Mouse (Mus musculus) ES-E14 (cell line): Measurements from ENCODE around the gene Lypd6b. TPM values are rescaled to one million over a fixed set of nuclear protein-coding genes. Genes with fewer than 3 reads are reported as not detected.
A peak's percentile ranks its signal among the peaks of the same experiment; 100 is the strongest.

Source experiments
- DNase-seq: peaks from one replicate; pipeline ENCODE4 v3.0.0-alpha.2; 2013; ENCODE audit warnings: low read depth, low spot score
- H3K27ac ChIP-seq: 2 replicates; pipeline ENCODE4 v1.5.1; 2012; ENCODE audit warnings: low read depth, mild to moderate bottlenecking, low read length, moderate library complexity, mixed read lengths; ENCODE audit not compliant: poor library complexity, insufficient read depth, severe bottlenecking
- H3K36me3 ChIP-seq: 2 replicates; pipeline ENCODE4 v1.6.1; 2012; ENCODE audit warnings: mild to moderate bottlenecking, low read length, moderate library complexity, mixed read lengths; ENCODE audit not compliant: control insufficient read depth, poor library complexity, insufficient read depth, severe bottlenecking
- H3K4me1 ChIP-seq, 2 experiments: fragments of 150-350 bp in 1 of 2; sonication (generic) in 1 of 2; 2 replicates each; pipeline ENCODE4 v1.6.1; 2012; ENCODE audit warnings: low read length in 2 of 2, mild to moderate bottlenecking in 1 of 2, mixed read lengths in 1 of 2; ENCODE audit not compliant: control insufficient read depth in 2 of 2, insufficient read depth in 2 of 2, poor library complexity in 1 of 2
- H3K4me3 ChIP-seq, 2 experiments: fragments of 150-350 bp in 1 of 2; sonication (generic) in 1 of 2; 2 replicates each; pipeline ENCODE4 v1.5.1; 2012; ENCODE audit warnings: low read length in 2 of 2, low read depth in 1 of 2, mild to moderate bottlenecking in 1 of 2, mixed read lengths in 1 of 2; ENCODE audit not compliant: insufficient read depth in 1 of 2, poor library complexity in 1 of 2, severe bottlenecking in 1 of 2
- H3K9ac ChIP-seq: 2 replicates; pipeline ENCODE4 v1.6.1; 2012; ENCODE audit warnings: low read depth, mild to moderate bottlenecking, low read length, mixed read lengths; ENCODE audit not compliant: poor library complexity, insufficient read depth, severe bottlenecking
- H3K9me3 ChIP-seq: fragments of 150-350 bp; sonication (generic); 2 replicates; pipeline ENCODE4 v1.6.1; 2012; ENCODE audit warnings: low read depth, mild to moderate bottlenecking, low read length; ENCODE audit not compliant: control insufficient read depth, insufficient read depth
- CHD2 ChIP-seq: IDR thresholded peaks from 2 replicates; pipeline ENCODE4 v1.6.1; 2014; ENCODE audit warnings: mild to moderate bottlenecking, low read depth, low read length, inconsistent platforms
- HCFC1 ChIP-seq: IDR thresholded peaks from 2 replicates; pipeline ENCODE4 v1.6.1; 2012; ENCODE audit warnings: low read length, inconsistent platforms, borderline replicate concordance; ENCODE audit not compliant: insufficient read depth
- MAFK ChIP-seq: IDR thresholded peaks from 2 replicates; pipeline ENCODE4 v1.6.1; 2014; ENCODE audit warnings: mild to moderate bottlenecking, low read depth, low read length, inconsistent platforms; ENCODE audit not compliant: insufficient read depth
- ZC3H11A ChIP-seq: IDR thresholded peaks from 2 replicates; pipeline ENCODE4 v1.6.1; 2012; ENCODE audit warnings: low read depth, mild to moderate bottlenecking, inconsistent platforms, low read length, borderline replicate concordance
- ZNF384 ChIP-seq: IDR thresholded peaks from 2 replicates; pipeline ENCODE4 v1.6.1; 2012; ENCODE audit warnings: low read depth, low read length, inconsistent platforms
- in situ Hi-C, 2 experiments: fragments of 600-800 bp; cut with MboI; formaldehyde crosslinking; loops; one replicate each; pipeline ENCODE4 v1.15.1; 2025; ENCODE audit warnings: low sequenced_read_pairs in 2 of 2, inconsistent platforms in 1 of 2; ENCODE audit not compliant: unreplicated experiment in 2 of 2
- total RNA-seq: library from RNA; depleted of rRNA; stranded (reverse); fragments of 300-350 nt; gene quantifications from 2 replicates; pipeline ENCODE4 v1.2.3, GENCODE M21; 2012; rRNA removed

The Lypd6b gene
- total RNA-seq = 0.18 and 0.48 TPM in 2 replicates

- Histone ChIP-seq H3K4me1 (0 out of 4 replicates have a peak, but pooled peaks cover 0 to 2% of the 10 kb centered on the region in 2 experiments), H3K4me3 (peak within 1 kb of the TSS; percentile 57 to 75), H3K27ac (no peak within 1 kb of the TSS), H3K36me3 (no peaks in the 10 kb centered on the region), H3K9me3 (no peaks in the 10 kb centered on the region), H3K9ac (peak within 1 kb of the TSS; percentile 72)
- in situ Hi-C loops = loop anchor here in 1 of 2 experiments (25.0 kb wide), 1 partner anchor 475 kb away; no protein-coding TSS in a partner anchor
- DNase-seq = no peak
- TF ChIP-seq MAFK (no peak), ZC3H11A (no peak), HCFC1 (no peak), ZNF384 (no peak), CHD2 (no peak)
Measured at GRCm38 (mm10) chr2:49787376-49788050, at the start of gene Lypd6b. Gene Lypd6b (plus strand): TSS chr2:49787688.

GRCm38 (mm10) chr2:49739046-49739445 is 48.4 kb upstream of the Lypd6b start:
- no peak for DNase-seq
- H3K9me3 ChIP-seq = no peaks in the 10 kb centered on the region
- peaks cover 4% of the 10 kb centered on the region; the same call in 1 of the 2 replicates for H3K36me3 ChIP-seq
- peaks cover 0 to under 1% of the 10 kb centered on the region in 2 experiments; a peak in 1 of 4 replicates for H3K4me1 ChIP-seq
- no peak for TF ChIP-seq HCFC1
- TF ChIP-seq CHD2 = no peak
- no peak overlapping the region for H3K27ac ChIP-seq
- no peak overlapping the region for H3K9ac ChIP-seq
- no peak overlapping the region for H3K4me3 ChIP-seq
- in situ Hi-C loops = loop anchor here in 1 of 2 experiments (10.0 to 25.0 kb wide), 2 partner anchors 374 to 827 kb away; no protein-coding TSS in a partner anchor

GRCm38 (mm10) chr2:49741026-49741425 is 46.5 kb upstream of the Lypd6b start:
- DNase-seq = no peak
- no peaks in the 10 kb centered on the region for H3K36me3 ChIP-seq
- in situ Hi-C loops = loop anchor here in 1 of 2 experiments (25.0 kb wide), 1 partner anchor 829 kb away; no protein-coding TSS in a partner anchor

GRCm38 (mm10) chr2:49741895-49742734 is 45.4 kb upstream of the Lypd6b start:
- Histone ChIP-seq H3K9ac (no peak overlapping the region), H3K9me3 (no peaks in the 10 kb centered on the region), H3K4me3 (no peak overlapping the region), H3K4me1 (peaks cover 0 to 5% of the 10 kb centered on the region in 2 experiments; a peak in 1 of 4 replicates), H3K27ac (no peak overlapping the region), H3K36me3 (no peaks in the 10 kb centered on the region)
- in situ Hi-C loops = loop anchor here in 1 of 2 experiments (25.0 kb wide), 1 partner anchor 830 kb away; no protein-coding TSS in a partner anchor
- no peak for DNase-seq
- TF ChIP-seq CHD2 (no peak), ZNF384 (no peak)

More at GRCm38 (mm10) chr2:49741026-49741425, 46.5 kb upstream of the Lypd6b start:
- Histone ChIP-seq H3K4me1 (peaks cover 0 to 5% of the 10 kb centered on the region in 2 experiments; a peak in 1 of 4 replicates), H3K9me3 (no peaks in the 10 kb centered on the region), H3K4me3 (no peak overlapping the region), H3K27ac (no peak overlapping the region), H3K9ac (no peak overlapping the region)
- TF ChIP-seq MAFK (no peak), ZNF384 (no peak), HCFC1 (no peak), CHD2 (no peak), ZC3H11A (no peak)
